Mouse (Mus musculus) liver, postnatal 0 days (tissue): ENCODE measurements at regions not wholly inside any gene's neighbourhood (a gene's known extent, or its start where the extent isn't known, plus 50 kb on each side); places are given as distances from the start of the nearest gene placed in this dataset.
A peak's percentile ranks its signal among the peaks of the same experiment; 100 is the strongest.

Experiments used
- ATAC-seq: fragments of 200-750 bp; cut with Nextera tagmentation; 2 replicates; pipeline ENCODE4 v1.8.0; 2017; ENCODE audit warnings: mild to moderate bottlenecking, moderate library complexity
- DNase-seq: peaks from one replicate; pipeline ENCODE4 v3.0.0-alpha.2; 2016
- H3K27ac ChIP-seq: fragments of 300-500 bp; sonication (generic); 2 replicates; pipeline ENCODE4 v1.5.1; 2014; ENCODE audit warnings: antibody characterized with exemption, moderate library complexity, mild to moderate bottlenecking, low read depth
- H3K27me3 ChIP-seq: fragments of 300-500 bp; sonication (generic); 2 replicates; pipeline ENCODE4 v1.6.1; 2014; ENCODE audit warnings: low read length, control low read depth, mixed read lengths; ENCODE audit not compliant: insufficient read depth
- H3K36me3 ChIP-seq: fragments of 300-500 bp; sonication (generic); replicated peaks from 2 replicates; pipeline ENCODE4 v1.6.1; 2014; ENCODE audit warnings: mild to moderate bottlenecking, control low read depth, low read length, moderate library complexity, mixed read lengths; ENCODE audit not compliant: insufficient read depth
- H3K4me1 ChIP-seq: fragments of 300-500 bp; sonication (generic); 2 replicates; pipeline ENCODE4 v1.6.1; 2014; ENCODE audit warnings: antibody characterized with exemption, mild to moderate bottlenecking, control low read depth; ENCODE audit not compliant: insufficient read depth
- H3K4me2 ChIP-seq: fragments of 300-500 bp; sonication (generic); 2 replicates; pipeline ENCODE4 v1.6.1; 2014; ENCODE audit warnings: low read depth, mild to moderate bottlenecking, low read length, moderate library complexity, mixed read lengths
- H3K4me3 ChIP-seq: fragments of 300-500 bp; sonication (generic); 2 replicates; pipeline ENCODE4 v1.5.1; 2014; ENCODE audit warnings: low read depth, low read length
- H3K9ac ChIP-seq: fragments of 300-500 bp; sonication (generic); replicated peaks from 2 replicates; pipeline ENCODE4 v1.6.1; 2014; ENCODE audit warnings: mild to moderate bottlenecking, moderate library complexity
- H3K9me3 ChIP-seq: fragments of 300-500 bp; sonication (generic); 2 replicates; pipeline ENCODE4 v1.6.1; 2016; ENCODE audit warnings: mild to moderate bottlenecking, control low read depth, low read length, mixed read lengths
- CTCF ChIP-seq: sonication (generic); IDR thresholded peaks from 2 replicates; pipeline ENCODE4 v1.5.1; 2016; ENCODE audit warnings: antibody characterized with exemption, low read depth
- EP300 ChIP-seq: IDR thresholded peaks from 2 replicates; pipeline ENCODE4 v1.6.1; 2016; ENCODE audit warnings: antibody characterized with exemption, low read depth, mild to moderate bottlenecking
- WGBS: fragments of 180-500 bp; shearing (Covaris S2); extraction: QIAGEN DNeasy Blood & Tissue Kit; methylation state at CpG from one replicate; pipeline ENCODE4 v1.1.7; 2014; ENCODE audit not compliant: insufficient replicate concordance; 5-methylcytosine and 5-hydroxymethylcytosine counted together

GRCm38 (mm10) chr13:83376097-83376797 is 127.6 kb upstream of the Mef2c start:
- Histone ChIP-seq H3K4me1 (no peaks in the 10 kb centered on the region), H3K27ac (no peak overlapping the region), H3K9ac (no peak overlapping the region), H3K4me2 (no peak overlapping the region), H3K36me3 (no peaks in the 10 kb centered on the region), H3K27me3 (no peaks in the 10 kb centered on the region), H3K4me3 (no peak overlapping the region), H3K9me3 (no peaks in the 10 kb centered on the region)
- WGBS = 77% methylated on average over 8 of the region's 8 CpGs
- no peak for DNase-seq
- no peak for ATAC-seq
- no peak for TF ChIP-seq EP300
- no peak for TF ChIP-seq CTCF

- no peaks in the 10 kb centered on the region for H3K27me3 ChIP-seq
- ATAC-seq (no peak), DNase-seq (no peak)
- no peak overlapping the region for H3K4me2 ChIP-seq
- H3K4me3 ChIP-seq = no peak overlapping the region
- 35% methylated on average over 3 of the region's 3 CpGs for WGBS
- no peak overlapping the region for H3K27ac ChIP-seq
- H3K9ac ChIP-seq = no peak overlapping the region
- TF ChIP-seq EP300 (no peak), CTCF (no peak)
- H3K9me3 ChIP-seq = no peaks in the 10 kb centered on the region
- H3K4me1 ChIP-seq = peaks cover 4% of the 10 kb centered on the region; the same call in 1 of the 2 replicates
- H3K36me3 ChIP-seq = no peaks in the 10 kb centered on the region
Observed at GRCm38 (mm10) chr13:83378644-83379043, 125.2 kb upstream of the Mef2c start.

GRCm38 (mm10) chr13:83382609-83383008 is 121.2 kb upstream of the Mef2c start:
- Histone ChIP-seq H3K36me3 (no peaks in the 10 kb centered on the region), H3K27me3 (no peaks in the 10 kb centered on the region), H3K4me3 (no peak overlapping the region), H3K9ac (no peak overlapping the region), H3K9me3 (no peaks in the 10 kb centered on the region), H3K4me2 (no peak overlapping the region), H3K27ac (no peak overlapping the region), H3K4me1 (peaks cover 4% of the 10 kb centered on the region; the same call in 1 of the 2 replicates)
- no peak for DNase-seq
- ATAC-seq = peak; percentile 84
- TF ChIP-seq EP300 = peak; percentile 91
- TF ChIP-seq CTCF = no peak
- 64% methylated on average over 3 of the region's 3 CpGs for WGBS

- Histone ChIP-seq H3K4me3 (no peak overlapping the region), H3K27ac (no peak overlapping the region), H3K4me1 (no peaks in the 10 kb centered on the region), H3K4me2 (no peak overlapping the region), H3K9ac (no peak overlapping the region), H3K36me3 (no peaks in the 10 kb centered on the region), H3K27me3 (no peaks in the 10 kb centered on the region), H3K9me3 (no peaks in the 10 kb centered on the region)
- WGBS = 73% methylated on average over 1 of the region's 1 CpGs
- TF ChIP-seq CTCF = no peak
- TF ChIP-seq EP300 = no peak
- DNase-seq = no peak
- ATAC-seq = no peak
Observed at GRCm38 (mm10) chr13:83394773-83395172, 109.1 kb upstream of the Mef2c start.

GRCm38 (mm10) chr13:83399381-83399780 is 104.5 kb upstream of the Mef2c start:
- H3K36me3 ChIP-seq = no peaks in the 10 kb centered on the region
- no peak overlapping the region for H3K4me2 ChIP-seq
- WGBS = 83% methylated on average over 6 of the region's 6 CpGs
- TF ChIP-seq CTCF = no peak
- TF ChIP-seq EP300 = no peak
- no peak overlapping the region for H3K9ac ChIP-seq
- H3K4me3 ChIP-seq = no peak overlapping the region
- DNase-seq = no peak
- no peak overlapping the region for H3K27ac ChIP-seq
- H3K4me1 ChIP-seq = no peaks in the 10 kb centered on the region
- H3K9me3 ChIP-seq = no peaks in the 10 kb centered on the region
- no peak for ATAC-seq
- no peaks in the 10 kb centered on the region for H3K27me3 ChIP-seq

GRCm38 (mm10) chr13:83439619-83440436 is 64.0 kb upstream of the Mef2c start:
- no peaks in the 10 kb centered on the region for H3K36me3 ChIP-seq
- 70% methylated on average over 6 of the region's 6 CpGs for WGBS
- H3K4me1 ChIP-seq = no peaks in the 10 kb centered on the region
- no peaks in the 10 kb centered on the region for H3K27me3 ChIP-seq
- H3K27ac ChIP-seq = no peak overlapping the region
- DNase-seq (no peak), ATAC-seq (no peak)
- TF ChIP-seq CTCF = no peak
- no peak for TF ChIP-seq EP300
- no peaks in the 10 kb centered on the region for H3K9me3 ChIP-seq
- H3K4me3 ChIP-seq = no peak overlapping the region
- H3K4me2 ChIP-seq = no peak overlapping the region
- H3K9ac ChIP-seq = no peak overlapping the region
